Mouse (Mus musculus) heart, embryonic 12.5 days (tissue): ENCODE measurements around the gene Gng13. TPM values are rescaled to one million over a fixed set of nuclear protein-coding genes. Genes with fewer than 3 reads are reported as not detected.
"Not testable (repeated sequence)": the region's sequence is repeated elsewhere in the genome, so short reads cannot be mapped to it uniquely, and the experiment has no call there.

ENCODE experiments used
- ATAC-seq: fragments of 200-750 bp; cut with Nextera tagmentation; 2 replicates; pipeline ENCODE4 v1.8.0; 2017; ENCODE audit warnings: moderate TSS enrichment, moderate library complexity; ENCODE audit not compliant: insufficient number of reproducible peaks, low FRiP score
- H3K27ac ChIP-seq: fragments of 300-500 bp; sonication (generic); 2 replicates; pipeline ENCODE4 v1.5.1; 2016; ENCODE audit warnings: mild to moderate bottlenecking, moderate library complexity; ENCODE audit not compliant: poor library complexity, severe bottlenecking
- H3K27me3 ChIP-seq: fragments of 300-500 bp; sonication (generic); replicated peaks from 2 replicates; pipeline ENCODE4 v1.6.1; 2016; ENCODE audit warnings: mild to moderate bottlenecking, moderate library complexity
- H3K36me3 ChIP-seq: fragments of 300-500 bp; sonication (generic); 2 replicates; pipeline ENCODE4 v1.6.1; 2016; ENCODE audit warnings: mild to moderate bottlenecking, moderate library complexity
- H3K4me1 ChIP-seq: fragments of 300-500 bp; sonication (generic); replicated peaks from 2 replicates; pipeline ENCODE4 v1.6.1; 2016; ENCODE audit warnings: mild to moderate bottlenecking
- H3K4me2 ChIP-seq: fragments of 300-500 bp; sonication (generic); 2 replicates; pipeline ENCODE4 v1.6.1; 2016; ENCODE audit warnings: mild to moderate bottlenecking, moderate library complexity
- H3K4me3 ChIP-seq: fragments of 300-500 bp; sonication (generic); 2 replicates; pipeline ENCODE4 v1.5.1; 2016; ENCODE audit warnings: mild to moderate bottlenecking
- H3K9ac ChIP-seq: fragments of 300-500 bp; sonication (generic); 2 replicates; pipeline ENCODE4 v1.6.1; 2016; ENCODE audit warnings: mild to moderate bottlenecking, moderate library complexity
- H3K9me3 ChIP-seq: fragments of 300-500 bp; sonication (generic); replicated peaks from 2 replicates; pipeline ENCODE4 v1.6.1; 2016; ENCODE audit warnings: mild to moderate bottlenecking, moderate library complexity
- WGBS: fragments of 180-500 bp; shearing (Covaris S2); methylation state at CpG from one replicate; pipeline ENCODE4 v1.1.7; 2016; 5-methylcytosine and 5-hydroxymethylcytosine counted together
- polyA plus RNA-seq: library from polyadenylated mRNA; unstranded; fragments of >200 nt; fragmentation: Nextera tagmentation; extraction: Ambion mirVana; gene quantifications from 2 replicates; pipeline ENCODE4 v1.2.1, GENCODE M21; 2016

Gng13 gene
- polyA plus RNA-seq, 1 experiment from 2014 or later, result 4.9 TPM

GRCm38 (mm10) chr17:25735246-25735645 is 18.3 kb downstream of the Gng13 start:
- Histone ChIP-seq H3K4me3 (no peak overlapping the region), H3K4me2 (no peak overlapping the region), H3K9ac (no peak overlapping the region), H3K27ac (no peak overlapping the region), H3K9me3 (no peaks in the 10 kb centered on the region), H3K36me3 (peaks cover 10% of the 10 kb centered on the region), H3K27me3 (peaks cover 21% of the 10 kb centered on the region), H3K4me1 (no peaks in the 10 kb centered on the region)
- whole genome bisulfite sequencing, result 70% methylated on average over 5 of the region's 5 CpGs
- ATAC-seq, result no peak

- Histone ChIP-seq H3K4me2 (no peak within 1 kb of the TSS), H3K27me3 (peaks cover 21% of the 10 kb centered on the region), H3K9ac (no peak within 1 kb of the TSS), H3K9me3 (no peaks in the 10 kb centered on the region), H3K36me3 (peaks cover 5% of the 10 kb centered on the region), H3K4me3 (no peak within 1 kb of the TSS), H3K4me1 (no peaks in the 10 kb centered on the region), H3K27ac (no peak within 1 kb of the TSS)
- ATAC-seq, result no peak
- WGBS, result 80% methylated on average over 3 of the region's 3 CpGs
Observed at GRCm38 (mm10) chr17:25735745-25736144, 18.8 kb downstream of the Gng13 start, which contains the start of gene Mslnl. Gene Mslnl (plus strand): TSS chr17:25736042.

- no peaks in the 10 kb centered on the region for H3K9me3 ChIP-seq
- peaks cover 35% of the 10 kb centered on the region for H3K27me3 ChIP-seq
- no peak overlapping the region for H3K9ac ChIP-seq
- no peak overlapping the region for H3K27ac ChIP-seq
- 72% methylated on average over 7 of the region's 7 CpGs for WGBS
- no peak for ATAC-seq
- H3K4me3 ChIP-seq, result no peak overlapping the region
- no peaks in the 10 kb centered on the region for H3K4me1 ChIP-seq
- H3K4me2 ChIP-seq, result no peak overlapping the region
- H3K36me3 ChIP-seq, result no peaks in the 10 kb centered on the region
Observed at GRCm38 (mm10) chr17:25738861-25739260, 21.9 kb downstream of the Gng13 start.

- not testable (repeated sequence) for H3K9ac ChIP-seq, H3K9me3 ChIP-seq, H3K27ac ChIP-seq, H3K4me2 ChIP-seq, H3K4me3 ChIP-seq, H3K4me1 ChIP-seq, ATAC-seq, H3K36me3 ChIP-seq
- WGBS, result 69% methylated on average over 12 of the region's 12 CpGs
- peaks cover 48% of the 10 kb centered on the region for H3K27me3 ChIP-seq
Observed at GRCm38 (mm10) chr17:25741471-25741870, 24.5 kb downstream of the Gng13 start.

- no peak overlapping the region for H3K9ac ChIP-seq
- 81% methylated on average over 9 of the region's 9 CpGs for WGBS
- no peaks in the 10 kb centered on the region for H3K4me1 ChIP-seq
- ATAC-seq, result no peak
- H3K36me3 ChIP-seq, result no peaks in the 10 kb centered on the region
- H3K9me3 ChIP-seq, result no peaks in the 10 kb centered on the region
- H3K27me3 ChIP-seq, result peaks cover 43% of the 10 kb centered on the region
- no peak overlapping the region for H3K4me3 ChIP-seq
- H3K4me2 ChIP-seq, result no peak overlapping the region
- H3K27ac ChIP-seq, result no peak overlapping the region
Observed at GRCm38 (mm10) chr17:25743831-25744230, 26.9 kb downstream of the Gng13 start.

GRCm38 (mm10) chr17:25744311-25744710 is 27.3 kb downstream of the Gng13 start:
- ATAC-seq, result no peak
- peaks cover 38% of the 10 kb centered on the region for H3K27me3 ChIP-seq
- no peak overlapping the region for H3K9ac ChIP-seq
- 71% methylated on average over 10 of the region's 10 CpGs for WGBS
- no peak overlapping the region for H3K4me2 ChIP-seq
- H3K36me3 ChIP-seq, result no peaks in the 10 kb centered on the region
- H3K4me3 ChIP-seq, result no peak overlapping the region
- H3K9me3 ChIP-seq, result no peaks in the 10 kb centered on the region
- no peaks in the 10 kb centered on the region for H3K4me1 ChIP-seq
- no peak overlapping the region for H3K27ac ChIP-seq

GRCm38 (mm10) chr17:25748238-25748637 is 31.3 kb downstream of the Gng13 start:
- H3K36me3 ChIP-seq, result no peaks in the 10 kb centered on the region
- 82% methylated on average over 4 of the region's 4 CpGs for WGBS
- no peak overlapping the region for H3K4me3 ChIP-seq
- peaks cover 36% of the 10 kb centered on the region for H3K27me3 ChIP-seq
- ATAC-seq, result no peak
- H3K9ac ChIP-seq, result no peak overlapping the region
- no peak overlapping the region for H3K4me2 ChIP-seq
- H3K4me1 ChIP-seq, result peaks cover 12% of the 10 kb centered on the region
- H3K27ac ChIP-seq, result no peak overlapping the region
- H3K9me3 ChIP-seq, result no peaks in the 10 kb centered on the region

GRCm38 (mm10) chr17:25749314-25749713 is 32.3 kb downstream of the Gng13 start:
- WGBS, result 76% methylated on average over 6 of the region's 6 CpGs
- no peaks in the 10 kb centered on the region for H3K9me3 ChIP-seq
- ATAC-seq, result no peak
- peaks cover 12% of the 10 kb centered on the region for H3K4me1 ChIP-seq
- H3K9ac ChIP-seq, result no peak overlapping the region
- no peak overlapping the region for H3K27ac ChIP-seq
- H3K4me3 ChIP-seq, result no peak overlapping the region
- peaks cover 38% of the 10 kb centered on the region for H3K27me3 ChIP-seq
- no peaks in the 10 kb centered on the region for H3K36me3 ChIP-seq
- no peak overlapping the region for H3K4me2 ChIP-seq

GRCm38 (mm10) chr17:25751446-25751845 is 34.5 kb downstream of the Gng13 start:
- WGBS, result 46% methylated on average over 5 of the region's 5 CpGs
- H3K9ac ChIP-seq, result no peak overlapping the region

GRCm38 (mm10) chr17:25754241-25754640 is 37.3 kb downstream of the Gng13 start, which contains the start of gene Msln:
Gene Msln (minus strand): TSS chr17:25754378.
- WGBS, result 80% methylated on average over 9 of the region's 9 CpGs
- no peak within 1 kb of the TSS for H3K4me2 ChIP-seq
- ATAC-seq, result no peak

More at GRCm38 (mm10) chr17:25751446-25751845, 34.5 kb downstream of the Gng13 start:
- H3K36me3 ChIP-seq, result no peaks in the 10 kb centered on the region
- peaks cover 21% of the 10 kb centered on the region for H3K4me1 ChIP-seq
- no peak overlapping the region for H3K27ac ChIP-seq
- no peak overlapping the region for H3K4me2 ChIP-seq
- no peak overlapping the region for H3K4me3 ChIP-seq
- ATAC-seq, result no peak
- peaks cover 26% of the 10 kb centered on the region; the same call in 1 of the 2 replicates for H3K27me3 ChIP-seq
- H3K9me3 ChIP-seq, result no peaks in the 10 kb centered on the region

GRCm38 (mm10) chr17:25755086-25755485 is 38.1 kb downstream of the Gng13 start:
- Histone ChIP-seq H3K4me1 (peaks cover 27% of the 10 kb centered on the region), H3K9me3 (no peaks in the 10 kb centered on the region), H3K27ac (no peak overlapping the region), H3K9ac (no peak overlapping the region), H3K4me3 (no peak overlapping the region), H3K4me2 (no peak overlapping the region), H3K36me3 (no peaks in the 10 kb centered on the region), H3K27me3 (peaks cover 24% of the 10 kb centered on the region)
- ATAC-seq, result no peak
- 81% methylated on average over 4 of the region's 4 CpGs for WGBS

More at GRCm38 (mm10) chr17:25754241-25754640, 37.3 kb downstream of the Gng13 start, which contains the start of gene Msln:
- Histone ChIP-seq H3K4me3 (no peak within 1 kb of the TSS), H3K36me3 (no peaks in the 10 kb centered on the region), H3K27me3 (peaks cover 23% of the 10 kb centered on the region), H3K9me3 (no peaks in the 10 kb centered on the region), H3K4me1 (peaks cover 27% of the 10 kb centered on the region), H3K27ac (no peak within 1 kb of the TSS), H3K9ac (no peak within 1 kb of the TSS)
